Mouse (Mus musculus) C2C12 (cell line): ENCODE results near the gene Atg9a. TPM values are rescaled to one million over a fixed set of nuclear protein-coding genes. Genes with fewer than 3 reads are reported as not detected.
"Not testable (repeated sequence)": the region's sequence is repeated elsewhere in the genome, so short reads cannot be mapped to it uniquely, and the experiment has no call there.

Experiments used
- H3K27me3 ChIP-seq: one replicate; pipeline ENCODE4 v1.6.1; 2011; ENCODE audit not compliant: control insufficient read depth, insufficient read depth, insufficient read length
- H3K36me3 ChIP-seq: one replicate; pipeline ENCODE4 v1.6.1; 2011; ENCODE audit not compliant: control insufficient read depth, insufficient read depth
- H3K4me3 ChIP-seq: one replicate; pipeline ENCODE4 v1.5.1; 2011; ENCODE audit warnings: mild to moderate bottlenecking, control low read depth; ENCODE audit not compliant: poor library complexity, insufficient read depth, severe bottlenecking
- H3K79me2 ChIP-seq: one replicate; pipeline ENCODE4 v1.6.1; 2011; ENCODE audit not compliant: control insufficient read depth, insufficient read depth
- H3K79me3 ChIP-seq: one replicate; pipeline ENCODE4 v1.6.1; 2011; ENCODE audit warnings: low read depth, control low read depth
- H3ac ChIP-seq: one replicate; pipeline ENCODE3; 2011; ENCODE audit warnings: low read depth; ENCODE audit not compliant: control insufficient read depth, insufficient read length
- CEBPB ChIP-seq: IDR thresholded peaks from one replicate; pipeline ENCODE4 v1.6.1; 2011; ENCODE audit warnings: low read depth, mild to moderate bottlenecking, control low read depth, moderate library complexity
- CTCF ChIP-seq: IDR thresholded peaks from one replicate; pipeline ENCODE4 v1.5.1; 2011; ENCODE audit not compliant: control insufficient read depth, insufficient read depth, insufficient read length
- FOSL1 ChIP-seq: IDR thresholded peaks from one replicate; pipeline ENCODE4 v1.8.0; 2011; ENCODE audit warnings: mild to moderate bottlenecking, low read length; ENCODE audit not compliant: poor library complexity, insufficient read depth, severe bottlenecking
- MAX ChIP-seq: IDR thresholded peaks from one replicate; pipeline ENCODE4 v1.6.1; 2011; ENCODE audit warnings: mild to moderate bottlenecking, control low read depth
- MYOD1 ChIP-seq: IDR thresholded peaks from one replicate; pipeline ENCODE4 v1.6.1; 2011; ENCODE audit warnings: low read depth; ENCODE audit not compliant: control insufficient read depth, insufficient read length
- MYOG ChIP-seq: IDR thresholded peaks from one replicate; pipeline ENCODE4 v1.6.1; 2011; ENCODE audit not compliant: control insufficient read depth, insufficient read length; ENCODE audit errors: extremely low read depth
- USF1 ChIP-seq: IDR thresholded peaks from one replicate; pipeline ENCODE4 v1.6.1; 2011; ENCODE audit warnings: low read depth, mild to moderate bottlenecking, control low read depth, moderate library complexity
- long read RNA-seq, 2 experiments: library from polyadenylated mRNA; unstranded; transcript quantifications; one replicate each; pipeline ENCODE4 v2.0.0; 2019 to 2020
- polyA plus RNA-seq: library from polyadenylated mRNA; unstranded; fragments of >200 nt; fragmentation: generic; extraction: Trizol; gene quantifications from one replicate; pipeline ENCODE4 v1.2.1, GENCODE M21; 2012; ENCODE audit warnings: missing spikeins

The Atg9a gene
- polyA plus RNA-seq: 16.8 TPM
- long read RNA-seq, experiment 1, full-length matches to known transcripts: 7 of 13 reads
- long read RNA-seq, experiment 1, partial matches to known transcripts: 5 of 13 reads
- long read RNA-seq, experiment 1, other reads (novel, unspliced or antisense): 1 of 13 reads
- long read RNA-seq, experiment 2, full-length matches to known transcripts: 87 of 121 reads
- long read RNA-seq, experiment 2, partial matches to known transcripts: 17 of 121 reads
- long read RNA-seq, experiment 2, other reads (novel, unspliced or antisense): 17 of 121 reads

DNA sequence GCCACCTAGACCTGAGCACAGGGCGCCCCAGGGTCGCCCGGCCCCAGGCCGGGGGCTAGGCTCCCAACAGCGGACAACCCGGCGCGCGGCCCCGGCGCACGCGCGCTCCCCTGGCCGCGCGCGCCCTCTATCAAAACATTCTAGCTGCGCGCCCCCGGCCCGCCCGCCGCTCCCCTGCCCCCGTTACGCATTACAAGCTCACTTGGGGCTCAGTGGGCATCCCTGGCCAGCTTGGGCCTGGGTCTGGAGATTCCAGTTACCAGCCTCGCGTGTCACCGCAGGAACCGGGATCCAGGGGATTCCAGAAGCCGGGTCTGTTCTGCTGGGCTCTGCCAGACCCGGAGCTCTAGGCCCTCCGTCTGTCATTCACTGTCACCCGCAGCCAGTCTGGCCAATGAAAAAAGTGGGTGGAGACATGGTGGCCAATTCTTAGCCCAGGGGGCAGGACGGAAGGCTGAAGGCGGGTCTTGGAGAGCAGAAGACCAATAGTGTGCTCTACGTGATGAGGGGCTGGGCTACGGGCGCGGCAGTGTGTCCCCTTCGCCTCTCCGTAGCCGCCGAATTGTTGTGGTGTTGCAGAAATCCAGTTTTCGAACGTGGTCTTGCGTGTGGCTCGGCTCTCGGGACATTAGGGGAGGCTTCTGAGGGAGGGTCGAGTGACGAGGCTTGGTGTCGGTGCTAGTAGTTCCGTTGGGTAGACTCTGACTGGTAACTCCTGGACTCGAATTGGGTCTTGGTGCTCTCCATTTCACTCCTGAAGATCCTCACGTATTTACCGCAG lies at the start of gene Atg9a, which contains the start of gene Ankzf1:
Gene Atg9a, minus strand, starts transcription at position 575 of the 781 bp plus-strand sequence.
Gene Ankzf1, plus strand, starts transcription at position 530 of the 781 bp plus-strand sequence.
- Histone ChIP-seq H3K36me3 (no peaks in the 10 kb centered on the region), H3ac (peak within 1 kb of the TSS; percentile 81), H3K79me2 (peaks cover 8% of the 10 kb centered on the region), H3K27me3 (no peaks in the 10 kb centered on the region), H3K79me3 (peaks cover 3% of the 10 kb centered on the region), H3K4me3 (peak within 1 kb of the TSS; percentile 75)
- no peak for TF ChIP-seq MYOD1
- no peak for TF ChIP-seq USF1
- no peak for TF ChIP-seq MYOG
- no peak for TF ChIP-seq CEBPB

DNA sequence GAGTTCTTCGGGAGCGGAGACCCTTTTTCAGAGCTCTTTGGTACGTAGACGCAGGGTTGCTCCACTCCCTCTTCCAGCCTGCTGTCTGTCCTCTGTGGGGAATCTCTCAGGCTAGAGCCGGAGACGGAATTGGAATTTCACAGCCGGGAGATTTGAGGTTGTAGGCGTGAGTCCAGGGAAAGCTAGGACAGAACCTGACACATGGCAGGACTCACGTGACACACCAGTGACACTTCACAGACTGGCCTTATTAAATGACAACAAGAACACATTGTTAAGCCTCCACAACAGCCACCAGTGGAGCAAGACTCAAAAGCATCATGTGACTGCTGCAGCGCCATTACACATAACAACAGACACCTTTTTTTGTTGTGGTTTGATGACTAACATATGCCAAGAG lies 47.6 kb upstream of the Atg9a start:
- TF ChIP-seq USF1: no peak
- no peak for TF ChIP-seq CEBPB
- no peak for TF ChIP-seq MYOD1
- no peak for TF ChIP-seq FOSL1
- H3K4me3 ChIP-seq: no peak overlapping the region
- H3K27me3 ChIP-seq: no peaks in the 10 kb centered on the region
- peaks cover 16% of the 10 kb centered on the region for H3K36me3 ChIP-seq
- peaks cover 10% of the 10 kb centered on the region for H3K79me2 ChIP-seq
- no peak overlapping the region for H3ac ChIP-seq
- H3K79me3 ChIP-seq: no peaks in the 10 kb centered on the region

DNA sequence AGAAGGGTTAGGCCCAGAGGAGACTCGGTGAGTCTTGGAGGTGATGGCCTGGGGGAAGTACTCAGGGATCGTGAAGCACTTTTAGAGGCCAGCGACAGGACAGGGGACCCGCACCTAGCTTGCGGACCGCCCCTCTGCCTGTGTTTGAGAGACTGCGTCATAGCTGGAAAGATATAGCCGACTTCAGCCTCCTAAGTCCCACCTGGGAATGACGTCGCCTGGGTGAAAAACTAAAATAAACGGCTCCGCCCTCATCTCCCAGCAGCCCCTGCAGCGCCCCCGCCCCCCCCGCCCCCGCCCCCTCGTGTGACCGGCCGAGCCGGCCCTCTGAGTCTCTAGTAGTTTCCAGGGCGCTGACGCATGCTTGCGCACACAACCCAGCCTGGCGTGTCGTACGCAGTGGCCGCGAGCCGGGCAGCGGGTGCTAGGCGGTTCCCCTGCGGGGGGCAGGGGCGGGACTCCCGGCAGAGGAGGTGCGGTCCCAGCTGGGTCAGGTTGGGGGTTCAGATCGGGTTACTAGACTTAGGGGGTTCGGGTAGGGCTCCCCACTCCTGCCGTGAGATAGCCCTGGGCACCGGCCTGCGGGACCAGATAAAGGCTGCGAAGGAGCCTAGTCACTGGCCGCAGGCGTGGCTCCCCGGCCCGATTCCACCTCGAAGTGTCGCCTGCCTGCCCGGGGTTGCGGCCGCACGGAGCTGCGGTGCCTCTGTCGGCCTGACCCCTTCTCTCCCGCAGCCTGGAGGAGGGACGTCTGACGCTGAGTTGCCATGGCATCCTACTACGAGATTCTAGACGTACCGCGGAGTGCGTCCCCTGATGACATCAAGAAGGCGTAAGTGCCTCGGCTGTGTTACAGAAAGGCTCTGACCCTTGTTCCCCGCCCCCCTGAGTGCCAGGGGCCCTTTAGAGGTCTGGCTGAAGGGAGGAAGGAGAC lies 44.4 kb upstream of the Atg9a start, which contains the start of gene Dnajb2:
Gene Dnajb2, plus strand, starts transcription at position 290 of the 934 bp plus-strand sequence.
- Histone ChIP-seq H3ac (peak within 1 kb of the TSS; percentile 95), H3K4me3 (peak within 1 kb of the TSS; percentile 63), H3K79me3 (no peaks in the 10 kb centered on the region), H3K36me3 (peaks cover 16% of the 10 kb centered on the region), H3K79me2 (peaks cover 10% of the 10 kb centered on the region), H3K27me3 (no peaks in the 10 kb centered on the region)
- TF ChIP-seq USF1: no peak
- peak; percentile 14 for TF ChIP-seq MAX

DNA sequence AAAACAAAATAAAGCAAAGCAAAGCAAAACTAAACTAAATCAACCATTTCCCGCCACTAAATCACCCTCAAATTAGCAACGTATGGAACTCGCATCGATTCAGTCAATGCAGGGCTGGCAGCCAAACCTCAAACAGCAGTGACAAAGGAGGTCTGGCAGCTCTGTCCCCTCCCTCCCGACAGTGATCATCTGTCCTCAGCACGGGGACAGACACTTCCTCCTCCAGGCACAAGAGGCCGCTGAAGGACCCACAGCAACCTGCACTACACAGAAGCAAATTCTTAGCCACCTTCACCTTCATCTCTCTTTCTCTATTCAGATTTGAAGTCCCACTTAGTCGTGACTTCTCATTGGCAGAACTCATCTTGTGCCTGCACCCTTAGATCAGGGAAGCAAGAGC lies 42.6 kb upstream of the Atg9a start:
- Histone ChIP-seq H3K4me3 (no peak overlapping the region), H3K79me2 (peaks cover 10% of the 10 kb centered on the region), H3K79me3 (no peaks in the 10 kb centered on the region), H3K36me3 (peaks cover 6% of the 10 kb centered on the region), H3ac (no peak overlapping the region), H3K27me3 (no peaks in the 10 kb centered on the region)
- TF ChIP-seq CTCF (no peak), MYOG (no peak), FOSL1 (no peak), MAX (no peak), USF1 (no peak), MYOD1 (no peak), CEBPB (no peak)

DNA sequence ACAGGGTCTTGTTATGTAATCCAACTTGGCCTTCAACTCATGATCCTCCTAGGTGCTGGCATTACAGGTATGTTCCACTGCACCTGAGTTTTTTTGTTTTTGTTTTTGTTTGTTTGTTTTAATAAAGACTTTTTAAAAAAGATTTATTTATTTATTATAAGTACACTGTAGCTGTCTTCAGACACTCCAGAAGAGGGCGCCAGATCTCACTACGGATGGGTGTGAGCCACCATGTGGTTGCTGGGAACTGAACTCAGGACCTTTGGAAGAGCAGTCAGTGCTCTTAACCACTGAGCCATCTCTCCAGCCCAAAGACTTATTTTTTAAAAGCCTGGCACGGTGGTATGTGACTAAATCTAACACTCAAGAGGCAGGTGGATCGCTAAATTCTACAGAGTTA lies 40.5 kb upstream of the Atg9a start:
- not testable (repeated sequence) for H3K79me2 ChIP-seq, H3ac ChIP-seq, H3K27me3 ChIP-seq, H3K4me3 ChIP-seq, H3K36me3 ChIP-seq, H3K79me3 ChIP-seq

DNA sequence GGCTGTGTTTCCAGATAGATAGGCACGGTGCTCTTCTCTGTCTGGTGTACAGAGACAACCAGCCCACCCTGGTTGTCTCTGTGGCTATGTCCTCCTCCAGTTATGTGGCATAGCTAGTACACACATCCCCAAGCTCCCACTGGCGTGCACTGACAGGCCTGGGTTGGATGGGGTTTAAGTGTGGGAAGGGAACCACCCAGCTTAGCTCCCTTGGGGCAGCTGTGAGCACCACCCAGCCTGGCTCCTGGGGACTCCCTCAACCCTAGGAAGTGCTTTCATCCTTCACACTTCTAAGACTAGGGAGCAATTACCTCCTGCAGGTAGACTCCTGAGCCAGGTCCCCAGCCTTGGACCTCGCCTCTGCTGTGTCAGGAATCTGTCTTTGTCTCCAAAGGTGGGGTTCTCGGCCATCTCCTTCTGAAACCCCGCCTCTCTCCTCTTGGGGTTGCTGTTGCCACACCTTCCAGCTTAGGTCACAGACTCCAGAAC lies 39.7 kb upstream of the Atg9a start, which contains the start of gene A630095N17Rik:
Gene A630095N17Rik, minus strand, starts transcription at position 439 of the 489 bp plus-strand sequence.
- no peaks in the 10 kb centered on the region for H3K79me2 ChIP-seq
- TF ChIP-seq MYOG (no peak), CTCF (no peak), FOSL1 (no peak), MAX (no peak), CEBPB (no peak)
- no peaks in the 10 kb centered on the region for H3K79me3 ChIP-seq
- H3K36me3 ChIP-seq: no peaks in the 10 kb centered on the region
- peak within 1 kb of the TSS; percentile 19 for H3ac ChIP-seq
- no peaks in the 10 kb centered on the region for H3K27me3 ChIP-seq
- H3K4me3 ChIP-seq: no peak within 1 kb of the TSS
